Comparison of ENCODE assay signal across 15 mouse cellular contexts in the genomic region with DNA sequence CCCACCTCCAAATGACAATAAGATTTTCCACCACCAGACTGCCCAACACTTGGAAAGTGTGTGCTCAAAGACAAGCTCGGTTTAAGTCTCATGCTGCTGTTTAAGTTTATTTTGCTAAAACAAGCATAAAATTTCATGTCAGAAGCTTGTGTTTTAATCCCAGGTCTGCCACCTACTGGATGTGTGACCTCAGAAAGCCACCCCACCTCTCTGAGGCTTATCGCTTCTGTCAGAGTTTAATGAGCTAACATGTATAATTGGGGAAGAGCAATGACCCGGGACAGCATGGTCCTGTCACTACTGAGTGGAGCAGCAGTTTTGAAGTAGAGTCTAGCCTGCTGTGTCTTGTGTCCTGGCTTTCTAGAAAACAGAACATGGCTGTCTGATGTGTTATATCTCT.
DNase-seq lines count a peak whose midpoint lies in the region; ATAC-seq and TF ChIP-seq lines count a peak whose summit lies in the region.
"Had no signal": no experiment of that assay in that cellular context is flagged by ENCODE, and none has a peak within 500 bp of the region (broad histone marks: within the 10 kb centered on the region; RNA-seq: fewer than 3 reads in every experiment).

No protein-coding gene starts in this region.

- in situ Hi-C loops in Patski (cut with MboI; ENCODE audit: low pct_unique_long_range_greater_than_20kb): no loop called here

- no peak for ATAC-seq in heart, postnatal 0 days (ENCODE audit: insufficient read depth, low read depth)
- no peak for ATAC-seq in Patski
- ATAC-seq in heart, embryonic 12.5 days (ENCODE audit: insufficient number of reproducible peaks, low FRiP score): no peak
- ATAC-seq: intestine, embryonic 16.5 days had no signal

- H3K4me2 ChIP-seq in heart, postnatal 0 days (ENCODE audit: low read depth, low read length): no peak overlapping the region
- no peak overlapping the region for H3K4me2 ChIP-seq in heart, embryonic 12.5 days
- H3K4me2 ChIP-seq: midbrain, embryonic 11.5 days had no signal

- POLR2A ChIA-PET in Patski (lab: Charles Lee): no interaction called here

- H3K9ac ChIP-seq in heart, postnatal 0 days (replicated peaks; ENCODE audit: low read depth, low read length): no peak overlapping the region
- H3K9ac ChIP-seq in heart, embryonic 12.5 days: no peak overlapping the region

- H3K4me3 ChIP-seq in heart, postnatal 0 days (ENCODE audit: low read depth, low read length): no peak overlapping the region
- no peak overlapping the region for H3K4me3 ChIP-seq in left cerebral cortex, adult 2 months
- no peak overlapping the region for H3K4me3 ChIP-seq in embryonic facial prominence, embryonic 10.5 days
- no peak overlapping the region for H3K4me3 ChIP-seq in heart, embryonic 12.5 days

- intact Hi-C loops in left cerebral cortex, adult 2 months (cut with DNase I): loop anchor here (10.0 kb wide), 1 partner anchor 133 kb away; no protein-coding TSS in a partner anchor

- no peaks in the 10 kb centered on the region for H3K4me1 ChIP-seq in heart, postnatal 0 days (ENCODE audit: control insufficient read depth, insufficient read depth)
- H3K4me1 ChIP-seq in embryonic facial prominence, embryonic 10.5 days: no peaks in the 10 kb centered on the region
- no peaks in the 10 kb centered on the region for H3K4me1 ChIP-seq in heart, embryonic 12.5 days (replicated peaks)

- no peaks in the 10 kb centered on the region for H3K36me3 ChIP-seq in heart, postnatal 0 days (replicated peaks; ENCODE audit: control insufficient read depth, insufficient read depth, low read length)
- no peaks in the 10 kb centered on the region for H3K36me3 ChIP-seq in embryonic facial prominence, embryonic 10.5 days (replicated peaks)
- H3K36me3 ChIP-seq in heart, embryonic 12.5 days: no peaks in the 10 kb centered on the region

- no peak overlapping the region for H3K27ac ChIP-seq in heart, postnatal 0 days (ENCODE audit: low read depth)
- H3K27ac ChIP-seq in left cerebral cortex, adult 2 months: no peak overlapping the region
- H3K27ac ChIP-seq in embryonic facial prominence, embryonic 10.5 days (replicated peaks): no peak overlapping the region
- no peak overlapping the region for H3K27ac ChIP-seq in heart, embryonic 12.5 days (ENCODE audit: poor library complexity, severe bottlenecking)

- CTCF ChIA-PET in Patski (lab: Charles Lee): interaction anchor here (0.8 to 1.4 kb wide), 5 partner anchors 9 to 349 kb away, joined by 3 to 7 read pairs (median 3); no protein-coding TSS in a partner anchor

- no peaks in the 10 kb centered on the region for H3K27me3 ChIP-seq in heart, postnatal 0 days (ENCODE audit: control insufficient read depth, insufficient read depth, low read length)
- H3K27me3 ChIP-seq in Patski: no peaks in the 10 kb centered on the region
- H3K27me3 ChIP-seq in embryonic facial prominence, embryonic 10.5 days (replicated peaks; ENCODE audit: low read depth, poor library complexity, severe bottlenecking): no peaks in the 10 kb centered on the region
- H3K27me3 ChIP-seq in heart, embryonic 12.5 days (replicated peaks): no peaks in the 10 kb centered on the region
- H3K27me3 ChIP-seq: CH12.LX had no signal

- WGBS in heart, postnatal 0 days: 38% methylated on average over 3 of the region's 3 CpGs
- 68% methylated on average over 3 of the region's 3 CpGs for WGBS in embryonic facial prominence, embryonic 10.5 days
- 38% methylated on average over 3 of the region's 3 CpGs for WGBS in heart, embryonic 12.5 days

- TF ChIP-seq CTCF in heart, postnatal 0 days (IDR thresholded peaks at IDR 0.05; ENCODE audit: low read depth): peak; percentile 12; the same call in 1 of the 2 replicates
- TF ChIP-seq CTCF in left cerebral cortex, adult 2 months (IDR thresholded peaks at IDR 0.05): peak; percentile 55
- peak; percentile 74 for TF ChIP-seq CTCF in Patski (IDR thresholded peaks at IDR 0.05)

- TF ChIP-seq EP300 in heart, postnatal 0 days (IDR thresholded peaks at IDR 0.05; ENCODE audit: low read depth): no peak

- DNase-seq in heart, postnatal 0 days (ENCODE audit: low spot score): no peak
- no peak for DNase-seq in heart, adult 9 months (ENCODE audit: low spot score in 2 of 2)
- DNase-seq in left cerebral cortex, adult 2 months (ENCODE audit: extremely low spot score in 1 of 2, low spot score in 2 of 2): peak in 1 of 2 experiments; percentile 19
- no peak for DNase-seq in left cerebral cortex, adult 8-10 months (ENCODE audit: low spot score in 2 of 2)
- DNase-seq in A20 (ENCODE audit: low read depth, low spot score) (peak; percentile 7), Patski (ENCODE audit: low read depth, low spot score) (no peak)
- no peak for DNase-seq in embryonic facial prominence, embryonic 10.5 days (ENCODE audit: low spot score)
- DNase-seq: adrenal gland, postnatal 25 days; cerebellum, postnatal 36 days; heart, postnatal 4 days; lung, adult 18-20 months had no signal

- H3K9me3 ChIP-seq in heart, postnatal 0 days (replicated peaks; ENCODE audit: control insufficient read depth, low read length): no peaks in the 10 kb centered on the region
- no peaks in the 10 kb centered on the region for H3K9me3 ChIP-seq in embryonic facial prominence, embryonic 10.5 days
- H3K9me3 ChIP-seq in heart, embryonic 12.5 days (replicated peaks): no peaks in the 10 kb centered on the region

Comparison
In these comparisons a context has a peak if more than half of its experiments do, and no peak if none do; other contexts are left out.
1. CTCF ChIP-seq: peak in every context shown above with its lines; median percentile 74 in Patski; 55 in left cerebral cortex, adult 2 months; 12 in heart, postnatal 0 days.